ENCODE assay signal across 9 mouse cellular contexts in the genomic region with DNA sequence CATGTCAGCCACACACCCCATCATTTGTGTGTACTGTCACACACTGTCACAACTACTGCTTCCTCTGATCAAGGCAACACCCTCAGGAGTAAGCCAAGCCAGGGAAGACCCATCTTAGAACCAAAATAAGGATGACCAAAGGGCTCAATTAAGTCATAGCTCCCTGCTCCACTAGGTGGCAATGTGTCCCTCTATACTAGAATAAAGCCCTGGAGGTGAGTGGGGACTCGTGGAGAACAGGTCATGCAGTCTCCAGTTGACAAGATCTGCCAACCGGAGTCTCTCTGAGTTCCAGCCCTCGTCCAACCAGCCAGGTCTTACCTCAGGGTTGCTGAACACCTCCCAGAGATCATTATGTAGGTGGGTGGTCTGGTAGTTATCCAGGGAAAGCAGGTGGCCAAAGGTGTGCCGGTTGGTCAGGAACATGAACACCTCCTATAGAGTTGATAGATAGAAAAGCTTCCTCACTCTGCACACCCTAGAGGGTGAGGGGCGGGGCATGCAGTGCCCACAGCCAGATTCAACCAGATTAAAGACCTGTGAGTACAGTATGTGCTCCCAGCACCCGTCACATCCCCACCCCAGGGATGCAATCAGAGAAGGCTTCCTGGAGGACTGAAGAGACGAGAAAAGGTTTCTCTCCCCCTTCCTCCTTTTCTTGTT. TPM values are rescaled to one million over a fixed set of nuclear protein-coding genes. Genes with fewer than 3 reads are reported as not detected.
DNase-seq lines count a peak whose midpoint lies in the region; ATAC-seq and TF ChIP-seq lines count a peak whose summit lies in the region.
"Had no signal": no experiment of that assay in that cellular context is flagged by ENCODE, and none has a peak within 500 bp of the region (broad histone marks: within the 10 kb centered on the region; RNA-seq: fewer than 3 reads in every experiment).

No protein-coding gene starts in this region.

- peak; percentile 75 for DNase-seq in adrenal gland, postnatal 10 days
- no peak for DNase-seq in adrenal gland, postnatal 4 days (ENCODE audit: low spot score in 2 of 2)
- DNase-seq in liver, result peak; percentile 22
- peak; percentile 32 for DNase-seq in adrenal gland, postnatal 25 days
- DNase-seq in limb, embryonic 14.5 days (ENCODE audit: low spot score), result peak; percentile 55

- H3K9ac ChIP-seq in liver, embryonic 12.5 days, result no peak overlapping the region
- no peak overlapping the region for H3K9ac ChIP-seq in hindbrain, embryonic 13.5 days
- H3K9ac ChIP-seq in limb, embryonic 14.5 days (ENCODE audit: low read depth, low read length, severe bottlenecking), result no peak overlapping the region
- H3K9ac ChIP-seq in neural tube, embryonic 14.5 days (replicated peaks; ENCODE audit: low read depth, low read length), result no peak overlapping the region
- H3K9ac ChIP-seq: neural tube, embryonic 13.5 days had no signal

- H3K36me3 ChIP-seq in liver, embryonic 12.5 days, result peaks cover 37% of the 10 kb centered on the region
- H3K36me3 ChIP-seq in hindbrain, embryonic 13.5 days, result no peaks in the 10 kb centered on the region
- H3K36me3 ChIP-seq in limb, embryonic 14.5 days (ENCODE audit: control insufficient read depth, insufficient read depth, low read length), result peaks cover 77% of the 10 kb centered on the region
- H3K36me3 ChIP-seq in neural tube, embryonic 14.5 days (ENCODE audit: control insufficient read depth, insufficient read depth, low read length), result no peaks in the 10 kb centered on the region

- WGBS in liver, embryonic 12.5 days (ENCODE audit: insufficient replicate concordance), result 46% methylated on average over 7 of the region's 7 CpGs
- 62% methylated on average over 7 of the region's 7 CpGs for WGBS in hindbrain, embryonic 13.5 days
- 59% methylated on average over 7 of the region's 7 CpGs for WGBS in limb, embryonic 14.5 days
- 61% methylated on average over 7 of the region's 7 CpGs for WGBS in neural tube, embryonic 14.5 days

- no peak for TF ChIP-seq POLR2A in limb, embryonic 14.5 days (IDR thresholded peaks at IDR 0.05; ENCODE audit: borderline replicate concordance, extremely low read depth, insufficient read depth, insufficient read length)

- H3K4me1 ChIP-seq in liver, embryonic 12.5 days, result no peaks in the 10 kb centered on the region
- H3K4me1 ChIP-seq in hindbrain, embryonic 13.5 days (replicated peaks), result no peaks in the 10 kb centered on the region
- no peaks in the 10 kb centered on the region for H3K4me1 ChIP-seq in limb, embryonic 14.5 days (ENCODE audit: control insufficient read depth, insufficient read depth, low read length)
- H3K4me1 ChIP-seq in neural tube, embryonic 14.5 days (ENCODE audit: control insufficient read depth, insufficient read depth, low read length), result no peaks in the 10 kb centered on the region
- H3K4me1 ChIP-seq: neural tube, embryonic 13.5 days had no signal

- H3K4me3 ChIP-seq in liver, embryonic 12.5 days, result no peak overlapping the region
- no peak overlapping the region for H3K4me3 ChIP-seq in hindbrain, embryonic 13.5 days
- no peak overlapping the region for H3K4me3 ChIP-seq in limb, embryonic 14.5 days (replicated peaks; ENCODE audit: low read length)
- H3K4me3 ChIP-seq in neural tube, embryonic 14.5 days (ENCODE audit: low read depth, low read length), result no peak overlapping the region
- H3K4me3 ChIP-seq: neural tube, embryonic 13.5 days had no signal

- no peaks in the 10 kb centered on the region for H3K27me3 ChIP-seq in liver, embryonic 12.5 days (replicated peaks)
- no peaks in the 10 kb centered on the region for H3K27me3 ChIP-seq in hindbrain, embryonic 13.5 days
- no peaks in the 10 kb centered on the region for H3K27me3 ChIP-seq in limb, embryonic 14.5 days (ENCODE audit: control insufficient read depth, insufficient read depth, low read length)
- H3K27me3 ChIP-seq in neural tube, embryonic 14.5 days (ENCODE audit: control insufficient read depth, insufficient read depth, low read length), result no peaks in the 10 kb centered on the region
- H3K27me3 ChIP-seq: neural tube, embryonic 13.5 days had no signal

- no peak overlapping the region for H3K4me2 ChIP-seq in liver, embryonic 12.5 days
- no peak overlapping the region for H3K4me2 ChIP-seq in hindbrain, embryonic 13.5 days
- no peak overlapping the region for H3K4me2 ChIP-seq in limb, embryonic 14.5 days (replicated peaks; ENCODE audit: low read depth, low read length, severe bottlenecking)
- H3K4me2 ChIP-seq in neural tube, embryonic 14.5 days (ENCODE audit: low read depth, low read length), result no peak overlapping the region
- H3K4me2 ChIP-seq: neural tube, embryonic 13.5 days had no signal

- H3K27ac ChIP-seq in liver, embryonic 12.5 days, result no peak overlapping the region
- no peak overlapping the region for H3K27ac ChIP-seq in hindbrain, embryonic 13.5 days
- no peak overlapping the region for H3K27ac ChIP-seq in limb, embryonic 14.5 days (replicated peaks; ENCODE audit: low read depth, low read length)
- no peak overlapping the region for H3K27ac ChIP-seq in neural tube, embryonic 14.5 days (ENCODE audit: low read depth, low read length)
- H3K27ac ChIP-seq: neural tube, embryonic 13.5 days had no signal

- H3K9me3 ChIP-seq in liver, embryonic 12.5 days (replicated peaks), result no peaks in the 10 kb centered on the region
- H3K9me3 ChIP-seq in hindbrain, embryonic 13.5 days, result no peaks in the 10 kb centered on the region
- H3K9me3 ChIP-seq in limb, embryonic 14.5 days (ENCODE audit: control insufficient read depth, low read length), result no peaks in the 10 kb centered on the region
- no peaks in the 10 kb centered on the region for H3K9me3 ChIP-seq in neural tube, embryonic 14.5 days (ENCODE audit: control insufficient read depth, low read length)
- H3K9me3 ChIP-seq: neural tube, embryonic 13.5 days had no signal

- ATAC-seq in liver, embryonic 12.5 days, result no peak; the same call in 1 of the 2 replicates
- ATAC-seq in hindbrain, embryonic 13.5 days (ENCODE audit: low FRiP score), result 0 out of 2 replicates have a peak, but pooled peaks have one; percentile 22
- no peak for ATAC-seq in limb, embryonic 14.5 days (ENCODE audit: low FRiP score, low read depth)
- ATAC-seq in neural tube, embryonic 14.5 days (ENCODE audit: low read depth), result 0 out of 2 replicates have a peak, but pooled peaks have one; percentile 31

RNA-seq across cellular contexts. Expression of a gene that starts 14.1 kb away (rescaled TPM):
- total RNA-seq in adrenal gland, postnatal 10 days (2021), result 100 to 1,000 TPM; 204 to 232 TPM
- total RNA-seq in adrenal gland, postnatal 4 days (2021), result 100 to 1,000 TPM; 140 to 144 TPM
- 25.4 and 27.1 TPM in 2 replicates for polyA plus RNA-seq in liver, embryonic 12.5 days (2016; fragmentation: Nextera tagmentation; extraction: Ambion mirVana)
- 151 and 217 TPM in 2 replicates for total RNA-seq in adrenal gland, postnatal 25 days (2021)
- polyA plus RNA-seq in hindbrain, embryonic 13.5 days (2015; fragmentation: Nextera tagmentation; extraction: Ambion mirVana), result 82.6 and 86.9 TPM in 2 replicates
- 29.6 and 33.4 TPM in 2 replicates for polyA plus RNA-seq in limb, embryonic 14.5 days (2012; rRNA removed)
- polyA plus RNA-seq in limb, embryonic 14.5 days (2014; fragmentation: Nextera tagmentation; extraction: Ambion mirVana), result 29.8 and 30.2 TPM in 2 replicates
- 72.1 and 94.4 TPM in 2 replicates for polyA plus RNA-seq in neural tube, embryonic 14.5 days (2014; fragmentation: Nextera tagmentation; extraction: Ambion mirVana)

RNA-seq across cellular contexts. Expression of a gene that starts 18.0 kb away (rescaled TPM):
- 10 to 100 TPM; 42.0 to 42.1 TPM for total RNA-seq in adrenal gland, postnatal 10 days (2021)
- 10 to 100 TPM; 39.5 to 46.6 TPM for total RNA-seq in adrenal gland, postnatal 4 days (2021)
- polyA plus RNA-seq in liver, embryonic 12.5 days (2016; fragmentation: Nextera tagmentation; extraction: Ambion mirVana), result 26.4 TPM in 2 replicates
- 41.0 and 43.3 TPM in 2 replicates for total RNA-seq in adrenal gland, postnatal 25 days (2021)
- polyA plus RNA-seq in hindbrain, embryonic 13.5 days (2015; fragmentation: Nextera tagmentation; extraction: Ambion mirVana), result 26.6 and 28.1 TPM in 2 replicates
- polyA plus RNA-seq in limb, embryonic 14.5 days (2012; rRNA removed), result 104 and 129 TPM in 2 replicates
- polyA plus RNA-seq in limb, embryonic 14.5 days (2014; fragmentation: Nextera tagmentation; extraction: Ambion mirVana), result 93.0 and 103 TPM in 2 replicates
- polyA plus RNA-seq in neural tube, embryonic 14.5 days (2014; fragmentation: Nextera tagmentation; extraction: Ambion mirVana), result 15.6 and 29.7 TPM in 2 replicates

RNA-seq across cellular contexts. Expression of a gene that starts 22.1 kb away (rescaled TPM):
- 10 to 100 TPM; 43.4 to 44.7 TPM for total RNA-seq in adrenal gland, postnatal 10 days (2021)
- total RNA-seq in adrenal gland, postnatal 4 days (2021), result 10 to 100 TPM; 52.3 to 53.8 TPM
- 19.1 and 21.0 TPM in 2 replicates for polyA plus RNA-seq in liver, embryonic 12.5 days (2016; fragmentation: Nextera tagmentation; extraction: Ambion mirVana)
- 44.6 and 50.5 TPM in 2 replicates for total RNA-seq in adrenal gland, postnatal 25 days (2021)
- polyA plus RNA-seq in hindbrain, embryonic 13.5 days (2015; fragmentation: Nextera tagmentation; extraction: Ambion mirVana), result 12.6 and 13.0 TPM in 2 replicates
- 63.2 and 88.2 TPM in 2 replicates for polyA plus RNA-seq in limb, embryonic 14.5 days (2012; rRNA removed)
- polyA plus RNA-seq in limb, embryonic 14.5 days (2014; fragmentation: Nextera tagmentation; extraction: Ambion mirVana), result 25.9 and 29.9 TPM in 2 replicates
- 14.9 and 17.4 TPM in 2 replicates for polyA plus RNA-seq in neural tube, embryonic 14.5 days (2014; fragmentation: Nextera tagmentation; extraction: Ambion mirVana)

RNA-seq across cellular contexts. Expression of a gene that starts 49.8 kb away (rescaled TPM):
- total RNA-seq in adrenal gland, postnatal 10 days (2021), result 1 to 10 TPM; 7.2 to 9.7 TPM
- total RNA-seq in adrenal gland, postnatal 4 days (2021), result 1 to 10 TPM; 7.6 to 8.2 TPM
- 3.8 and 4.1 TPM in 2 replicates for polyA plus RNA-seq in liver, embryonic 12.5 days (2016; fragmentation: Nextera tagmentation; extraction: Ambion mirVana)
- total RNA-seq in adrenal gland, postnatal 25 days (2021), result 12.2 and 16.6 TPM in 2 replicates
- polyA plus RNA-seq in hindbrain, embryonic 13.5 days (2015; fragmentation: Nextera tagmentation; extraction: Ambion mirVana), result 10.9 and 12.0 TPM in 2 replicates
- 5.8 and 8.4 TPM in 2 replicates for polyA plus RNA-seq in limb, embryonic 14.5 days (2012; rRNA removed)
- polyA plus RNA-seq in limb, embryonic 14.5 days (2014; fragmentation: Nextera tagmentation; extraction: Ambion mirVana), result 6.5 and 10.8 TPM in 2 replicates
- polyA plus RNA-seq in neural tube, embryonic 14.5 days (2014; fragmentation: Nextera tagmentation; extraction: Ambion mirVana), result 7.4 and 13.8 TPM in 2 replicates

RNA-seq across cellular contexts. Expression of a gene that starts 50.0 kb away (rescaled TPM):
- 10 to 100 TPM; 18.5 to 29.4 TPM for total RNA-seq in adrenal gland, postnatal 10 days (2021)
- total RNA-seq in adrenal gland, postnatal 4 days (2021), result 10 to 100 TPM; 40.8 to 42.6 TPM
- 34.6 and 36.0 TPM in 2 replicates for polyA plus RNA-seq in liver, embryonic 12.5 days (2016; fragmentation: Nextera tagmentation; extraction: Ambion mirVana)
- 31.9 and 37.7 TPM in 2 replicates for total RNA-seq in adrenal gland, postnatal 25 days (2021)
- 43.3 and 46.5 TPM in 2 replicates for polyA plus RNA-seq in hindbrain, embryonic 13.5 days (2015; fragmentation: Nextera tagmentation; extraction: Ambion mirVana)
- polyA plus RNA-seq in limb, embryonic 14.5 days (2012; rRNA removed), result 94.4 and 98.1 TPM in 2 replicates
- 22.4 and 29.1 TPM in 2 replicates for polyA plus RNA-seq in limb, embryonic 14.5 days (2014; fragmentation: Nextera tagmentation; extraction: Ambion mirVana)
- polyA plus RNA-seq in neural tube, embryonic 14.5 days (2014; fragmentation: Nextera tagmentation; extraction: Ambion mirVana), result 22.8 and 29.0 TPM in 2 replicates

Comparison
In these comparisons a context has a peak if more than half of its experiments do, and no peak if none do; other contexts are left out.
1. DNase-seq: peak in adrenal gland, postnatal 10 days (single experiment), liver (single experiment), adrenal gland, postnatal 25 days (single experiment) and limb, embryonic 14.5 days (single experiment); none in adrenal gland, postnatal 4 days (0 of 2).
2. ATAC-seq: peak in hindbrain, embryonic 13.5 days (single experiment) and neural tube, embryonic 14.5 days (single experiment); none in liver, embryonic 12.5 days (single experiment) and limb, embryonic 14.5 days (single experiment).